Mouse (Mus musculus) subcutaneous adipose tissue, adult 2 months (tissue): ENCODE measurements around the gene Clec14a. TPM values are rescaled to one million over a fixed set of nuclear protein-coding genes. Genes with fewer than 3 reads are reported as not detected.

ENCODE experiments used
- polyA plus RNA-seq: library from polyadenylated mRNA; depleted of rRNA; stranded (reverse); fragments of >200 nt; gene quantifications from 2 replicates; pipeline ENCODE4 v1.2.3, GENCODE M21; 2012; ENCODE audit warnings: low replicate concordance; rRNA removed

The Clec14a gene
- polyA plus RNA-seq, result 10.1 and 12.3 TPM in 2 replicates

GRCm38 (mm10) chr12:58268563-58269501, at the start of gene Clec14a:
TSS of gene Clec14a (minus strand) at chr12:58269290.

Other genes starting within 250 kb of the Clec14a start
- 0.06 and 0.89 TPM in 2 replicates for gene Sstr1, start 57.5 kb downstream of the Clec14a start, polyA plus RNA-seq